Mouse (Mus musculus) gastrocnemius, adult 2 months (tissue): ENCODE results near the gene Rhobtb3. TPM values are rescaled to one million over a fixed set of nuclear protein-coding genes. Genes with fewer than 3 reads are reported as not detected.

Experiments used
- DNase-seq: peaks from one replicate; pipeline ENCODE4 v3.0.0; 2022
- H3K27ac ChIP-seq: fragments of 200-600 bp; 2 replicates; pipeline ENCODE4 v1.8.1; 2022; ENCODE audit warnings: mild to moderate bottlenecking
- H3K4me3 ChIP-seq: fragments of 200-600 bp; 2 replicates; pipeline ENCODE4 v1.8.1; 2022; ENCODE audit warnings: mild to moderate bottlenecking, moderate library complexity
- CTCF ChIP-seq: fragments of 200-600 bp; IDR thresholded peaks from 2 replicates; pipeline ENCODE4 v1.8.1; 2022; ENCODE audit warnings: antibody characterized with exemption, mild to moderate bottlenecking, moderate library complexity
- intact Hi-C: fragments of 180-260 bp; cut with DNase I; formaldehyde crosslinking; loops from one replicate; pipeline ENCODE4 v1.15.1; 2025
- total RNA-seq, 2 experiments: library from RNA; stranded (reverse); gene quantifications; 2 replicates each; pipeline ENCODE4 v1.2.3; 2021

The Rhobtb3 gene
- total RNA-seq, 2 experiments from 2014 or later: 16.7 to 16.9 TPM

- no peak for TF ChIP-seq CTCF
- DNase-seq: no peak
- intact Hi-C loops: no loop called here
Observed at GRCm38 (mm10) chr13:75819898-75820297, 123.8 kb downstream of the Rhobtb3 start.

More at GRCm38 (mm10) chr13:75819898-75820297, 123.8 kb downstream of the Rhobtb3 start:
- Histone ChIP-seq H3K27ac (no peak overlapping the region), H3K4me3 (no peak overlapping the region)

Other genes with a start within 250 kb of the Rhobtb3 start
- gene Ell2, start 237.2 kb downstream of the Rhobtb3 start, total RNA-seq: 10 to 100 TPM; 30.9 to 67.0 TPM
- gene Glrx, start 104.1 kb downstream of the Rhobtb3 start, total RNA-seq: 10 to 100 TPM; 23.1 to 36.3 TPM
- not detected for gene Spata9, start 23.2 kb upstream of the Rhobtb3 start, total RNA-seq
- gene Rfesd, start 74.8 kb upstream of the Rhobtb3 start, total RNA-seq: 10 to 100 TPM; 20.1 to 24.0 TPM
- gene Gpr150, start 113.1 kb upstream of the Rhobtb3 start, total RNA-seq: not detected
- 1 to 10 TPM; 3.5 to 6.7 TPM for gene Arsk, start 154.7 kb upstream of the Rhobtb3 start, total RNA-seq
- gene Ttc37, start 154.8 kb upstream of the Rhobtb3 start, total RNA-seq: 10 to 100 TPM; 12.8 to 16.7 TPM